Mouse (Mus musculus) spleen, adult 2 months (tissue): Measurements from ENCODE around the gene Neu1.

Experiments used
- CTCF ChIP-seq: fragments of 200-500 bp; IDR thresholded peaks from 2 replicates; pipeline ENCODE4 v1.5.1; 2011; ENCODE audit warnings: mild to moderate bottlenecking, inconsistent platforms; ENCODE audit not compliant: insufficient read depth, insufficient read length, insufficient replicate concordance; ENCODE audit errors: extremely low read depth
- POLR2A ChIP-seq: fragments of 200-500 bp; IDR thresholded peaks from 2 replicates; pipeline ENCODE4 v1.6.1; 2011; ENCODE audit warnings: low read depth, low read length, inconsistent platforms

DNA sequence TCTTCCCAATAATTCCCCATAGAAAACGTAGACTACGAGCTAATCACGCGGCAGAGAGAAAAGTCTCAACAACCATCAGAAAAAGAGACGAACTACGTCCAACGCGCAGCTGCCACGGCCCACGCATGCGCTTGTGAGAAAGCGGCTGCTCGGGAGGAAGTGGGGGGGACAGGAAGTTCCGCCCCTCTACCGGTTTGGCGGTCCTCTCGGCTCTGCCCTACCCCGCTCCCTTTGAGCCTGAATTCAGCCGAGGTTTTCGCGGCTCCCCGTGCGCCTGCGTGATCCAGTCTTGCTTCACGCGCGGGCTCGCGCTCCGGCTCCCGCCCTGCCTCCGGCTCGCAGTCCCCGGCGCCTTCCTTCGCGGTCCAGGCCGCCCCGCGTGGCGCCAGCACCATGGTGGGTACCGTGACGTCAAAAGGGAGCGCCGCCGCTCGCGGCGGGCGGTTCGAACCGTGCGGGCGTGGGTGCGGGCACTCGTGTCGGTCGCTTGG lies 50.7 kb downstream of the Neu1 start, which contains the start of gene Lsm2:
- TF ChIP-seq CTCF (no peak), POLR2A (peak; percentile 77)
